Mouse (Mus musculus) ovary, postnatal 14 days (tissue): ENCODE results near the gene Tomm40l.

Source experiments
- DNase-seq: peaks from one replicate; pipeline ENCODE4 v3.0.0; 2022; ENCODE audit warnings: low spot score

Tomm40l gene

GRCm38 (mm10) chr1:171222238-171223155 lies at the start of gene Tomm40l:
TSS of gene Tomm40l (minus strand) at chr1:171222514.
- peak; percentile 76 for DNase-seq

DNA sequence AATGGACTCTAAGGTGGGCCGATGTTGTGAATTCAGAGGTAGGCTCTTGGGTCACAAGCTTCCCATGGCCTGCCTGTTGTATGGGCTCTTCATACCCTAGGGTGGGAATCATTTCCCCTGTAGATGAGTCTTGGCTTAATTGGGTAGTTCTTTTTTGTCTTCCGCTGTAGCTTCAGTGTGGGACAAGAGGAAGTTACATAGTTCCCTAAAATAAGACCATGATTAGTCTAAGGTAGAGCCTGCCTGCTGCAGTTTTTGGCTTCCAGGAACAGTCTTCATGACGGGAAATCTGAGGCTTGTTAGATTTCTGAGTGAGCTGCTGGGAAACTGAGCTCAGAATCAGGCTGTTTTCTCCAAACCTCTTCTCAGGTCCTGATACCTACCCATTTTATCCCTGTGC lies 49.8 kb upstream of the Tomm40l start:
- DNase-seq, result no peak

DNA sequence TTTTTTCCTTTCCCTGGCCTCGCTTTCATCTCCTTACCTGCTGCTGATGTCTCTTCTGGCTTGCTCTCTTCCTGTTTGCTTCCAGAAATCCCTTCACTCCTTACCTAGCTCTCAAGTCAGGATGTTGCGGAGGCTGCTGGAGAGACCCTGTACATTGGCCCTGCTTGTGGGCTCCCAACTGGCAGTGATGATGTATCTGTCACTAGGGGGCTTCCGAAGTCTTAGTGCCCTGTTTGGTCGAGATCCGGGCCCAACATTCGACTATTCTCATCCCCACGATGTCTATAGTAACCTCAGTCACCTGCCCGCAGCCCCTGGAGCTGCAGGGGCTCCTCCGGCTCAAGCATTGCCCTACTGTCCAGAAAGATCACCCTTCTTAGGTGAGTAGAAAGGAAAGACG lies 49.3 kb upstream of the Tomm40l start:
- no peak for DNase-seq

DNA sequence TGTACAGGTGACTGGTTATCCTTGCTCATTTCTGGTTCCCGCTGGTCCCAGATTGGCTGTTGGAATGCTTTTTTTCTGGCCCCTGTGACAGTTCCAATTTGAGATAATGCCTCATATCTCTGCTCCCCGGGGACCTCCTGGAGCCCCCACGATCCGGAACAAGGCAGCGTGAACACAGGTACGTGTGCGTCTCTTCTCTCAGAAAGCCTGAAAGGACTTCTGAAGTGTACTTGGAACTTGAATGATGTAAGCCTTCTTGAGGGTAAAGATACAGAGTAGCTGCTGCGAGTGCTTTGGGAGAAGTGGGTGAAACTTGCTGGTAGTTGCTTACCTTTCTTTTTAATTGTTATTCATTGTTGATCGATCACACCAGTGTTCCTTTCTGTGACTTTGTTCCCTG lies 48.9 kb upstream of the Tomm40l start:
- no peak for DNase-seq

GRCm38 (mm10) chr1:171270573-171270900 lies 48.2 kb upstream of the Tomm40l start:
- DNase-seq, result no peak

- peak; percentile 97 for DNase-seq
Observed at GRCm38 (mm10) chr1:171269848-171270572, 47.7 kb upstream of the Tomm40l start, which contains the start of gene B4galt3. TSS of gene B4galt3 (plus strand) at chr1:171270328.

DNA sequence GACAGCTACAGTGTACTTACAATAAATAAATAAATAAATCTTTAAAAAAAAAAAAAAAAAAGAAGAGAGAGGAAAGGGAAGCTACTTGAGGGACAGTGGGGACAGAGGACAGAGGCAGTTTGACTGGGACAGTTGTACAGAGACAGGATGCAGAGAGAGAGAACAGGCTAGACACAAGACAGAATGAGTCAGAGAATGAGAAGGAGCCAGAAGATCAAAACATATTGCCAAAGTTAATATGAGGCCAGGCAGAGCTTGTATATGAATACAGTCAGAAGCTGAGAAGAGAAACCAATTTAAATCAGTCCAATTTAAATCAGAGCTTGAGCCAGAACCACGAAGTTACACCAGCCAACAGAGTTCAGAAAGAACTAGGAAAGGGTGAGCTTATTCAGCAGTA lies 46.0 kb upstream of the Tomm40l start:
- DNase-seq, result no peak

GRCm38 (mm10) chr1:171265971-171266744 lies 43.8 kb upstream of the Tomm40l start:
- DNase-seq, result no peak

DNA sequence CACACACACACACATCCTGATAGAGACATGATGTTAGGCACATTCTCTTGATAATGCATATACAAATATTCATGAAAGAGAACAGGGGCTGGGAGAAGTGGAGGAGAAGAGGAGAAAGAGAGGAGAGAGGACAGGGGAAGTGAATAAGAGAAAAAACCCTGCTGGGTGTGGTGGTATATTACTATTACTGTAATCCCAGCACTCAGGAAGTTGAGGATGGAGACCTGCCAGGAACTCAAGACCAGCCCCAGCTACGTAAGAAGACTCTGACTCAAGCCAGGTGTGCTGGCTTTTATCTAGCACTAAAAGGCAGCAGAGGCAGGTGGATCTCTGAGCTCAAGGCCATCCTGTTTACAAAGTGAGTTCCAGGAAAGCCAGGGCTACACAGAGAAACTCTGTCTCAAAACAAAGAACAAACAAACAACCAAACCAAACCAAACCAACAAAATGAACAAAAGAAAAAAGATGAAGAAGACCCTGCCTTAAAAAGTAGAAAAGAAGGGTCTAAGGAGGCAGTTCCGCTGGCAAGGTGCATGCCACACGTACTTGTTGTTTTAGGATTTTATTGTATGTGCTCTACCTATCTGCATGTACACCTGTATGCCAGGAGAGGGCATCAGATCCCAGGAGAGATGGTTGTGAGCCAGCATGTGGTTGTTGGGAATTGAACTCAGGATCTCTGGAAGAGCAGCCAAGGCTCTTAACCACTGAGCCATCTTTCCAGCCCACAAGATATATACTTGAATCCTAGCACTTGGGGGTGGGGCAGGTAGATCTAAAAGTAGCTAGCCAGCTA lies 41.5 kb upstream of the Tomm40l start:
- DNase-seq, result no peak

- DNase-seq, result no peak
Observed at GRCm38 (mm10) chr1:171263185-171263611, 40.9 kb upstream of the Tomm40l start.

DNA sequence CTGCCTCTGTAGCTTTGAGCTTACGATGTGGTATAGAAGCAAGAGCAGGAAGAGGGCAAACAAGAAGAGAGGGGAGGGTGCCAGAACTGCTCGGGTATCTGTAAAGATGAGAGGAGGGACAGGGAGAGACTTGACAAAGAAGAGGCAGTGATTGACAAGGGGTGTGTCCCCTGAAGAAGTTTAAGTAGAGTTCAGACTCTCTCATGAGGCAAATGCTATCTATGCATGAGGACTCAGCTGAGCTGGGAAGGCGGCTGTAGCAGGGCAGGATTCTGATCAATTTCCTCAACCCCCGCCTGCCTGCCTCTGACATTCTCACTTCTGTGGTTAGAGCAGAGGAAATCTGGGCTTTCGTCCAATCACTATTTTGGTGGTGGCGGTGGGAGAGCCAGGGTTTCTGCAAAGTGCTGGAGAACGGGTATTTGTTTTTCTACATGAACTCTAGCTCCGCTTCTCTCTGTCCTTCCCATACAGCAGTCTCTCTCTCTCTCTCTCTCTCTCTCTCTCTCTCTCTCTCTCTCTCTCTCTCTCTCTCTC lies 40.3 kb upstream of the Tomm40l start:
- peak; percentile 72 for DNase-seq

- DNase-seq, result no peak
Observed at GRCm38 (mm10) chr1:171260316-171260715, 38.0 kb upstream of the Tomm40l start.

GRCm38 (mm10) chr1:171258921-171259320 lies 36.6 kb upstream of the Tomm40l start:
- no peak for DNase-seq

GRCm38 (mm10) chr1:171257781-171258180 lies 35.5 kb upstream of the Tomm40l start:
- no peak for DNase-seq

DNA sequence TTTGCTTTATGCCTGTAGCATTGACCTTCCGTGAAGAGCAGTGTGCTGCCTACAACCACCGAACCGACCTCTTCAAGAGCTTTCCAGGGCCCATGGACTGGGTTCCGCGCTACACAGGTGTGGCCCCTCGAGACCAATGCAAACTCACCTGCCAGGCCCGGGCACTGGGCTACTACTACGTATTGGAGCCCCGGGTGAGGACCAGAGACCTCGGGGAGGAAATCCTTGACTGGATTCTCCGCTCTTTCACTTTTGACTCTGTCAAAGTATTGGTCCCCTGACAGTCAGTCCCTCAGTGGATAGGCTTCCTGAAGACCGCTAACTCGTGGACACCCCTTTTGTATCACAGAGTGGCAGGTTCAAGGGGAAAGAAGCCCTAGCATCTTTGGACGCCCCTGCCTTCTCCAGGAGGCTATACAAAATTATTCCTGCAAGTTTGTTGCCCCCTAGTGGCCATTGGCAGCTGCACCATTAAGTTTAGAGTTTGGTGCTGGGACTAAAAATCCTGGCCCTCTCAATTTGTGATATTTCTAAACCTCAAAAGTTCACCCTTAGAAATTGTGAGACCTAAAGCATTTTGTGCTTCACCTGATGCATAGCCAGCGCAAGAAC lies 34.7 kb upstream of the Tomm40l start:
- no peak for DNase-seq

DNA sequence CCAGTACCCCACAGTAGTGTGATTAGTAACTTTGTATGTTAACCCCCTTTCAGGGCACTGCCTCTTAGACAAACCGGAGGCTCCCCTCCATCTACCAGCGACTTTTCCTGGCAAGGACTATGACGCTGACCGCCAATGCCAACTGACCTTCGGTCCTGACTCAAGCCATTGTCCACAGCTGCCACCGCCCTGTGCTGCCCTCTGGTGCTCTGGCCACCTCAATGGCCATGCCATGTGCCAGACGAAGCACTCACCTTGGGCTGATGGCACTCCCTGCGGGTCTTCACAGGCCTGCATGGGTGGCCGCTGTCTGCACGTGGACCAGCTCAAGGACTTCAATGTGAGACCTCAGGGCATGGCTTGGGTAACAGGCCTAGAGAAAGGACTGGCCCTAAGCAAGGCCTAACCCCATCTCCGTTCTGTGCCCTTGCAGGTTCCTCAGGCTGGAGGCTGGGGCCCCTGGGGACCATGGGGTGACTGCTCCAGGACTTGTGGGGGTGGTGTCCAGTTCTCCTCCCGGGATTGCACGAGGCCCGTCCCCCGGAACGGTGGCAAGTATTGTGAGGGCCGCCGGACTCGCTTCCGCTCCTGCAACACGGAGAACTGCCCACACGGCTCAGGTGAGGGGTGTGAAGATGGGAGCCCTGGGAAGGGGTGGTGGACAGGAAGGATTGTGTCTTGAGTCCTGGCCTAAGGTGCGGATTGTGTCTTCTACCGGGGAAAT lies 33.9 kb upstream of the Tomm40l start:
- DNase-seq, result no peak

DNA sequence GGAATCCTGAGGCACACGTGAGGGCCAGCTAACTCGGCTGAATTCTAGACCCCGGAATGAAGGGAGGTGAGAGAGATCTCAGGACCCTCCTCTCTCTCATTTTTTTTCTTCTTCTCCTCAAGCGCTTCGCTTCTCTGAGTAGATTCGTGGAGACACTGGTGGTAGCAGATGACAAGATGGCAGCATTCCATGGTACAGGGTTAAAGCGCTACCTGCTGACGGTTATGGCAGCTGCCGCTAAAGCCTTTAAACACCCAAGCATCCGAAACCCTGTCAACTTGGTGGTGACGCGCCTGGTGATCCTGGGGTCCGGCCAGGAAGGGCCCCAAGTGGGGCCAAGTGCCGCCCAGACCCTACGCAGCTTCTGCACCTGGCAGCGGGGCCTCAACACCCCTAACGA lies 30.1 kb upstream of the Tomm40l start:
- DNase-seq, result no peak

- DNase-seq, result no peak
Observed at GRCm38 (mm10) chr1:171251594-171252324, 29.4 kb upstream of the Tomm40l start.
